Mouse (Mus musculus) embryonic fibroblast, embryonic 13.5 days (primary cell): ENCODE results near the gene Rep15.

Source experiments
- CTCF ChIP-seq: IDR thresholded peaks from 2 replicates; pipeline ENCODE4 v1.5.1; 2011; ENCODE audit warnings: mild to moderate bottlenecking, control low read depth, low read length, moderate library complexity, borderline replicate concordance; ENCODE audit not compliant: insufficient read depth
- POLR2A ChIP-seq: IDR thresholded peaks from 2 replicates; pipeline ENCODE4 v1.6.1; 2011; ENCODE audit warnings: low read depth, mild to moderate bottlenecking, control low read depth, low read length, moderate library complexity

DNA sequence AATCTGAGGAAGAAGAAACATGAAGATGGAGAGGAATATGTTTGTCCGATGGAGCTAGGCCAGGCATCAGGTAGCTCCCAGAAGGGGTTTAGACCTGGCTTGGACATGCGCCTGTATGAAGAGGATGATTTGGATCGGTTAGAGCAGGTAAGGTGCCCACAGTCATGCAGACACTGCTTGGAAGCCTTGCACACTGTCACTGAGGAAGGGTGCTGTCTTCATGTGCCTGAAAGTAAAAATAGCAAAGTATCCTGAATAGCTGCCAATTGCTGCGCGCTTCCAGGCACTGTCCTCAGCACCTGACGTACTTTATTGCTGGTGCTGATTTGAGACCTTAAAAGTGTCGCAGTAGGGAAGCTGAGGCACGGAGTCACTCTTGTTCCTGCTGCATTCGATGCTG, 2.8 kb upstream of the Rep15 start:
- TF ChIP-seq CTCF (no peak), POLR2A (no peak)
